Mouse (Mus musculus) kidney, adult 18-20 months (tissue): ENCODE measurements at regions not wholly inside any gene's neighbourhood (a gene's known extent, or its start where the extent isn't known, plus 50 kb on each side); places are given as distances from the start of the nearest gene placed in this dataset.

Experiments used
- DNase-seq: peaks from one replicate; pipeline ENCODE4 v3.0.0; 2021

- no peak for DNase-seq
Measured at GRCm38 (mm10) chr4:87501791-87502190, 271.5 kb upstream of the Slc24a2 start.

GRCm38 (mm10) chr4:87500441-87500840 is 270.2 kb upstream of the Slc24a2 start:
- no peak for DNase-seq

- no peak for DNase-seq
Measured at GRCm38 (mm10) chr4:87487798-87488197, 257.5 kb upstream of the Slc24a2 start.

GRCm38 (mm10) chr4:87475537-87475936 is 245.3 kb upstream of the Slc24a2 start:
- no peak for DNase-seq

GRCm38 (mm10) chr4:87473331-87474039 is 243.2 kb upstream of the Slc24a2 start:
- no peak for DNase-seq

GRCm38 (mm10) chr4:87472787-87473186 is 242.5 kb upstream of the Slc24a2 start:
- no peak for DNase-seq

GRCm38 (mm10) chr4:87471385-87471784 is 241.1 kb upstream of the Slc24a2 start:
- DNase-seq: no peak

GRCm38 (mm10) chr4:87467600-87467999 is 237.3 kb upstream of the Slc24a2 start:
- no peak for DNase-seq

GRCm38 (mm10) chr4:87467018-87467417 is 236.7 kb upstream of the Slc24a2 start:
- no peak for DNase-seq

- DNase-seq: no peak
Measured at GRCm38 (mm10) chr4:87461181-87461912, 231.1 kb upstream of the Slc24a2 start.

- no peak for DNase-seq
Measured at GRCm38 (mm10) chr4:87455863-87456578, 225.7 kb upstream of the Slc24a2 start.

GRCm38 (mm10) chr4:87452122-87452521 is 221.8 kb upstream of the Slc24a2 start:
- no peak for DNase-seq

- DNase-seq: no peak
Measured at GRCm38 (mm10) chr4:87451251-87451650, 221.0 kb upstream of the Slc24a2 start.

- DNase-seq: no peak
Measured at GRCm38 (mm10) chr4:87448338-87448737, 218.1 kb upstream of the Slc24a2 start.

- no peak for DNase-seq
Measured at GRCm38 (mm10) chr4:87446856-87447255, 216.6 kb upstream of the Slc24a2 start.

- no peak for DNase-seq
Measured at GRCm38 (mm10) chr4:87434136-87434535, 203.9 kb upstream of the Slc24a2 start.

GRCm38 (mm10) chr4:87428374-87428773 is 198.1 kb upstream of the Slc24a2 start:
- no peak for DNase-seq

- no peak for DNase-seq
Measured at GRCm38 (mm10) chr4:87424066-87424465, 193.8 kb upstream of the Slc24a2 start.

GRCm38 (mm10) chr4:87422588-87422987 is 192.3 kb upstream of the Slc24a2 start:
- DNase-seq: no peak

- no peak for DNase-seq
Measured at GRCm38 (mm10) chr4:87403354-87403753, 173.1 kb upstream of the Slc24a2 start.

GRCm38 (mm10) chr4:87402173-87402556 is 171.9 kb upstream of the Slc24a2 start:
- no peak for DNase-seq

GRCm38 (mm10) chr4:87401316-87402172 is 171.3 kb upstream of the Slc24a2 start:
- no peak for DNase-seq

- no peak for DNase-seq
Measured at GRCm38 (mm10) chr4:87386835-87387234, 156.6 kb upstream of the Slc24a2 start.
